Mouse (Mus musculus): ENCODE results near the gene Ppard. TPM values are rescaled to one million over a fixed set of nuclear protein-coding genes. Genes with fewer than 3 reads are reported as not detected.

Gene Ppard
- polyA plus RNA-seq, 1 experiment = 28.0 TPM

DNA sequence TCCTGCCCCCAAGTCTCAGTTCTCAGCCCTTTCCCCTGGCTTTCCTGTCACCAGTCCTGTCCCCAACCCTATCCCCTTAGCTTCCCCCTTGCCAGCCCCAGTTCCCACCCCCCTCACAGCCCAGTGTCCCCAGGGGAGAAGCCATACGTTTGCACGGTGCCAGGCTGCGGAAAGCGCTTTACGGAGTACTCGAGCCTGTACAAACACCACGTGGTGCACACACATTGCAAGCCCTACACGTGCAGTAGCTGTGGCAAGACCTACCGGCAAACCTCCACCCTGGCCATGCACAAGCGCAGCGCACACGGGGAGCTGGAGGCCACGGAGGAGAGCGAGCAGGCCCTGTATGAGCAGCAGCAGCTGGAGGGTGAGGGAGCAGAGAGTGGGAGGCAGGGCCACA, 30.5 kb upstream of the Ppard start:
- no peak for DNase-seq
- Histone ChIP-seq H3K27me3 (replicated peaks; ENCODE audit: control insufficient read depth, insufficient read depth, low read length) (no peaks in the 10 kb centered on the region), H3K4me1 (ENCODE audit: control insufficient read depth, insufficient read depth, low read length) (no peaks in the 10 kb centered on the region), H3K36me3 (ENCODE audit: control insufficient read depth, insufficient read depth, low read length) (no peaks in the 10 kb centered on the region), H3K4me3 (ENCODE audit: insufficient read depth, low read depth, low read length) (no peak overlapping the region), H3K27ac (ENCODE audit: insufficient read depth, low read depth, low read length) (no peak overlapping the region)
- WGBS = 85% methylated on average over 14 of the region's 14 CpGs
- no peak for TF ChIP-seq POLR2A (IDR thresholded peaks at IDR 0.05; ENCODE audit: low read depth, low read length)
- TF ChIP-seq CTCF (conservative IDR thresholded peaks at IDR 0.05; ENCODE audit: insufficient read depth, insufficient read length, low read depth, low read length) = no peak

DNA sequence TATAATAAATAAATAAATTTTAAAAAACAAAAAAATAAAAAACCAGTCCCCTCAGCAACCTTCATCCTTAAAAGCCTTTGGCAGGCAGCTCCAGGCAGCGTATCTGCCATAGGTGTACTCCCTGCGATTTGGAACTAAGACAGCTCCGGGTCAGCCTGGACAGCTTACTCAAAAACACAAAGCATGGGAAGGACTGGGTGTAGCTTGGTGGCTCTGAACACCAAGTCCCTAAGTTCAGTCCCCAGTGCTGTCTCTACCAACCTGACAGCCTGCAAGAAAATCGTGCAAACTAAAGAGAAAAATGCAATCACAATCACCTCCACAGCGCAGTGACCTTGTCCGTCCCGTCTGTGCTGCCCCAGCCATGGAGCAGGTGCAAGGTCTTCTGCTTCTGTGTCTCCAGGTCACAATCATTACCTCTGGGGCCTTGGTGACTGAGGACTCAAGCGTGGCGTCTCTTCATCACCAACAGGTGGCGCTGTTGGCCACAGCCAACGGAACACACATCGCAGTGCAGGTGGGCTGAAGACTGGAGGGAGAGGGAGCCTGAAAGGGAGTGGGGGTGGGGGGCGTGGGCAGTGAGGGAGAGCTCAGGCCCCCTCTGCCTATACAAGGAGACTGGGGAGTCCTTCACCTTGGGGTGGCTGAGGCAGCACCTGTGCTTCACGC, 28.3 kb upstream of the Ppard start:
- WGBS = 45% methylated on average over 14 of the region's 14 CpGs
- TF ChIP-seq POLR2A (IDR thresholded peaks at IDR 0.05; ENCODE audit: low read depth, low read length) (no peak), CTCF (conservative IDR thresholded peaks at IDR 0.05; ENCODE audit: insufficient read depth, insufficient read length, low read depth, low read length) (peak; percentile 89)
- no peak overlapping the region for H3K27ac ChIP-seq (ENCODE audit: insufficient read depth, low read depth, low read length)
- H3K4me1 ChIP-seq (ENCODE audit: control insufficient read depth, insufficient read depth, low read length) = no peaks in the 10 kb centered on the region
- peak; percentile 50 for DNase-seq
- H3K27me3 ChIP-seq (replicated peaks; ENCODE audit: control insufficient read depth, insufficient read depth, low read length) = no peaks in the 10 kb centered on the region
- no peak overlapping the region for H3K4me3 ChIP-seq (ENCODE audit: insufficient read depth, low read depth, low read length)
- no peaks in the 10 kb centered on the region for H3K36me3 ChIP-seq (ENCODE audit: control insufficient read depth, insufficient read depth, low read length)

DNA sequence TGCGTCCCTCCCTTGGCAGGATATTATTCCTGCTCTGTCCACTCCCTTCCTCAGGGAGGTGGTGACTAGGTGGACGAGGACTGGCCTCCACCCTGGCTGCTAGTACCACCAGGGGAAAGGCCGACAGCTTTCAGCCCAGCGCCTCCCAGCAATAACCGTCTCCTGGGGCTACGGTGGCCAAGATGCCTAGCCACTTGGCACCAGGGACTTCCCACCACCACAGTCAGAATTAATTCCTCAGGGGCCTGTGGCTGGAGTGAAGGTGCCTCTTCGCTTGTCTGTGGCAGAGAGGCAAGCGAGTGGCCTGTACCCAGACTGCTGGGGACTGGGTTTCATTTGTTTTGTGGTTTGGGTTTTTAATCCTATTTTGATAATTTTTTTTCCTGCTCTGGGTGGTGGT, 27.1 kb upstream of the Ppard start:
- no peaks in the 10 kb centered on the region for H3K27me3 ChIP-seq (replicated peaks; ENCODE audit: control insufficient read depth, insufficient read depth, low read length)
- no peak overlapping the region for H3K4me3 ChIP-seq (ENCODE audit: insufficient read depth, low read depth, low read length)
- WGBS = 95% methylated on average over 8 of the region's 8 CpGs
- no peak for TF ChIP-seq CTCF (conservative IDR thresholded peaks at IDR 0.05; ENCODE audit: insufficient read depth, insufficient read length, low read depth, low read length)
- no peak for TF ChIP-seq POLR2A (IDR thresholded peaks at IDR 0.05; ENCODE audit: low read depth, low read length)
- no peak for DNase-seq
- no peak overlapping the region for H3K27ac ChIP-seq (ENCODE audit: insufficient read depth, low read depth, low read length)
- H3K4me1 ChIP-seq (ENCODE audit: control insufficient read depth, insufficient read depth, low read length) = no peaks in the 10 kb centered on the region
- H3K36me3 ChIP-seq (ENCODE audit: control insufficient read depth, insufficient read depth, low read length) = no peaks in the 10 kb centered on the region

DNA sequence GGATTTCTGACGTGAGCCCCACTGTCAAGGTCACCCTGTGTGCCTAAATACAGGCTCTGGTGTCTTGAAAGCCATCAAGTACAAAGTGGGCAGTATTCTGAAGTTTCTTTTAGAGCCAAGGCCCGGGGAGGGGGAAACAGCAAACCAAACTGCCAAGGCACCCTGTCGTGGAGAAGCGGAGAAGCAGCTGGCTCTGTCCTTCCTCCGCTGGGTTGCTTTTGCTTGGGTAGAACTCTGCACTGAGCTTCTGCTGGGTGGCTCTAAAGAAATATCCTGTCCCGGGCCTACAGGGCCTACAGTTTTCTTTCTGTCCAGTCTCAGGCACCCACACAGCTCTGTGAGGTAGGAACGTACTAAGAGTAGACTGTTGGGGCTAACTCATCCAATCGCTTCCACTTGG, 25.4 kb upstream of the Ppard start:
- Histone ChIP-seq H3K27me3 (replicated peaks; ENCODE audit: control insufficient read depth, insufficient read depth, low read length) (no peaks in the 10 kb centered on the region), H3K36me3 (ENCODE audit: control insufficient read depth, insufficient read depth, low read length) (no peaks in the 10 kb centered on the region), H3K27ac (ENCODE audit: insufficient read depth, low read depth, low read length) (peak overlapping the region; percentile 43; the same call in 1 of the 2 replicates), H3K4me3 (ENCODE audit: insufficient read depth, low read depth, low read length) (no peak overlapping the region), H3K4me1 (ENCODE audit: control insufficient read depth, insufficient read depth, low read length) (no peaks in the 10 kb centered on the region)
- TF ChIP-seq CTCF (conservative IDR thresholded peaks at IDR 0.05; ENCODE audit: insufficient read depth, insufficient read length, low read depth, low read length) = no peak
- no peak for TF ChIP-seq POLR2A (IDR thresholded peaks at IDR 0.05; ENCODE audit: low read depth, low read length)
- no peak for DNase-seq
- 67% methylated on average over 8 of the region's 8 CpGs for WGBS

DNA sequence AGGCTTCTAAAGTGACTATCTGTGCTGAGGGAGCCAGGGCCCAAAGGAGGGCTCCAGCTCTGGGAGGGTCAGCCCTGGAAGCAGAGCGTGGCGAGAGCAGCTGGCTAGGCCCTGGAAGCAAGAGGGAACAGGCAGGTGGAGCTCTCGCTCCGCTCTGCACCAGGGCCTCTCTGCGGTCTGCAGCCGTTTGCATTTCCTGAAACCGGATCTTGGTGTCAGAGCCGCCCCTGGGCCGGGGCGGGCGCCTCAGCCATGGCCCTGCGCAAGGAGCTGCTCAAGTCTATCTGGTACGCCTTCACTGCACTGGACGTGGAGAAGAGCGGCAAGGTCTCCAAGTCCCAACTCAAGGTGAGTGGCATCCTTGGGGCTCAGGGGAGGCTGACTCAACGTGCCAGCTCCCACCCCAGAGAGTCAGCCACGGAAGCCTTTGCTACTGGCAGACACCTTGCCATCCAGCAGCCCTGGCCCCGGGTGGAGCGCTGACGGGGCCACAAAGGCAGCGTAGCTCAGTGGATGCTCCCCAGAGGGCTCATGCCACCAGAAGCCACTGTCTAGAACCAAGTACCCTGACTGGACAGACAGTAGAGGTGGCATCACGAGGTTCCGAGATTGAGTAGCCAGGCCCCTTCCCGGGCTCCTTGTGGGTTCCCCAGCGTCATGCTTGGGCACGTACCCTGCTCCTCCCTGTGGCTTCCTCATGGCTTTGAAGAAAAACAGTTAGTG, 24.7 kb upstream of the Ppard start, which contains the start of gene Def6:
Gene Def6, plus strand, starts transcription at position 188 of the 723 bp plus-strand sequence.
- no peak for TF ChIP-seq POLR2A (IDR thresholded peaks at IDR 0.05; ENCODE audit: low read depth, low read length)
- TF ChIP-seq CTCF (conservative IDR thresholded peaks at IDR 0.05; ENCODE audit: insufficient read depth, insufficient read length, low read depth, low read length) = peak; percentile 63
- WGBS = 13% methylated on average over 26 of the region's 26 CpGs
- DNase-seq = peak; percentile 83
- Histone ChIP-seq H3K36me3 (ENCODE audit: control insufficient read depth, insufficient read depth, low read length) (no peaks in the 10 kb centered on the region), H3K4me1 (ENCODE audit: control insufficient read depth, insufficient read depth, low read length) (no peaks in the 10 kb centered on the region), H3K27me3 (replicated peaks; ENCODE audit: control insufficient read depth, insufficient read depth, low read length) (no peaks in the 10 kb centered on the region), H3K27ac (ENCODE audit: insufficient read depth, low read depth, low read length) (peak within 1 kb of the TSS; percentile 71), H3K4me3 (ENCODE audit: insufficient read depth, low read depth, low read length) (peak within 1 kb of the TSS; percentile 63)

DNA sequence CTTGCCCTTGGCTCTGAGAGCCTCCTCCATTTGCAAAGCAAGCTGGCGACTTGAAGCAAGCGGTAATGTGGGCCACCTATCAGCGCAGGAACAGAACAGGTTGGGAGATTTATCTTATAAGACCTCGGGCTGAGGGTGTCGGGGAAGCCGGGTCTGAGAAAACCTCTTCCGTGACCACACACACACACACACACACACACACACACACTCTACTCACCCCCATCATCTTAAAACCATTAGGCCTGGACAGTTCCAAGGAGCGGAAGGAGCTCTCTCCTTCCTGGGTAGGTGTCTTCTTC, 24.2 kb upstream of the Ppard start:
- no peaks in the 10 kb centered on the region for H3K4me1 ChIP-seq (ENCODE audit: control insufficient read depth, insufficient read depth, low read length)
- peak overlapping the region; percentile 71; the same call in 1 of the 2 replicates for H3K27ac ChIP-seq (ENCODE audit: insufficient read depth, low read depth, low read length)
- DNase-seq = no peak
- peak overlapping the region; percentile 63 for H3K4me3 ChIP-seq (ENCODE audit: insufficient read depth, low read depth, low read length)
- no peak for TF ChIP-seq POLR2A (IDR thresholded peaks at IDR 0.05; ENCODE audit: low read depth, low read length)
- H3K27me3 ChIP-seq (replicated peaks; ENCODE audit: control insufficient read depth, insufficient read depth, low read length) = no peaks in the 10 kb centered on the region
- WGBS = 67% methylated on average over 8 of the region's 8 CpGs
- H3K36me3 ChIP-seq (ENCODE audit: control insufficient read depth, insufficient read depth, low read length) = no peaks in the 10 kb centered on the region

DNA sequence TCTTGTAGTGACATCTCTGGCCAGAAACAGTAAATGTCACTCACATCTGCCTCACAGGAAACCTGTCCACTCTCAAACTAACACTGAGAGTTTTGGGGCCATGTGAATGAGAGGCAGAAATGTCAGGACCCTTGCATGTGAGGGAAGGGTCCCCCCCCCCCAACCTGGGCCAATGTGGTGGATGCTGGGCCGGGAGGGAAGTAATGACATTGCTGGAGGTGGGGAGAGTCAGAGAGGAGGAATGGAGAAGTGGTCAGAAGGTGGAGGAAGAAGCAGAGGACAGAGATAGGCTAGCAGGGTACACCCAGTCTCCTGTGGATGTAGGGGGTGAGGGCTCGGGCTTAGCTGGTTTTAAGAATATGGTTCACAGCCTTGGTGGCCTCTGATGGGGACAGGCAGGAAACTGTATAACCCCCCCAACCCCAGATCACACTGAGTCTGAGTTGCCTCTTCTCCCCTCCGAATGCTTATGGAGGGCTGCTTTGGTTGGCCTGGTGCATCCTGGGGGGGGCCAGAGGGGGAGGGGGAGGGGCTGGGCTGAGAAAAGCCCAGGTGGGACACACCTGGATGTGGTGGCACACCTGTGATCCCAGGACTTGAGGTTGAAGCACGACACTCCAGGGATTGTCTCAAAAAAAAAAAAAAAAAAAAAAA, 22.9 kb upstream of the Ppard start:
- DNase-seq = no peak
- no peaks in the 10 kb centered on the region for H3K36me3 ChIP-seq (ENCODE audit: control insufficient read depth, insufficient read depth, low read length)
- no peak overlapping the region for H3K4me3 ChIP-seq (ENCODE audit: insufficient read depth, low read depth, low read length)
- TF ChIP-seq CTCF (conservative IDR thresholded peaks at IDR 0.05; ENCODE audit: insufficient read depth, insufficient read length, low read depth, low read length) = no peak
- no peak for TF ChIP-seq POLR2A (IDR thresholded peaks at IDR 0.05; ENCODE audit: low read depth, low read length)
- H3K4me1 ChIP-seq (ENCODE audit: control insufficient read depth, insufficient read depth, low read length) = no peaks in the 10 kb centered on the region
- WGBS = 62% methylated on average over 4 of the region's 4 CpGs
- H3K27ac ChIP-seq (ENCODE audit: insufficient read depth, low read depth, low read length) = no peak overlapping the region
- no peaks in the 10 kb centered on the region for H3K27me3 ChIP-seq (replicated peaks; ENCODE audit: control insufficient read depth, insufficient read depth, low read length)

All from kidney, adult 2 months (tissue).